Mouse (Mus musculus): ENCODE data around the gene Mcrip2. TPM values are rescaled to one million over a fixed set of nuclear protein-coding genes. Genes with fewer than 3 reads are reported as not detected.

Mcrip2 gene
- total and polyA plus RNA-seq, 2 experiments from 2014 or later: 202 to 357 TPM

GRCm38 (mm10) chr17:25880196-25880910, 11.8 kb upstream of the Mcrip2 start, which contains the start of gene Wfikkn1:
TSS of gene Wfikkn1 (minus strand) at chr17:25880858.
- 65% methylated on average over 5 of the region's 5 CpGs for WGBS
- H3K4me3 ChIP-seq (ENCODE audit: low read depth, low read length): no peak within 1 kb of the TSS
- peaks cover 10% of the 10 kb centered on the region; the same call in 1 of the 2 replicates for H3K4me1 ChIP-seq (ENCODE audit: control insufficient read depth, insufficient read depth)
- no peak within 1 kb of the TSS for H3K9ac ChIP-seq (replicated peaks; ENCODE audit: low read depth, low read length)
- no peaks in the 10 kb centered on the region for H3K9me3 ChIP-seq (replicated peaks; ENCODE audit: control insufficient read depth, low read length)
- H3K4me2 ChIP-seq (ENCODE audit: low read depth, low read length): no peak within 1 kb of the TSS
- no peak for DNase-seq (ENCODE audit: low spot score)
- ATAC-seq (ENCODE audit: insufficient read depth, low read depth): no peak
- H3K36me3 ChIP-seq (replicated peaks; ENCODE audit: control insufficient read depth, insufficient read depth, low read length): peaks cover 25% of the 10 kb centered on the region
- H3K27me3 ChIP-seq (ENCODE audit: control insufficient read depth, insufficient read depth, low read length): no peaks in the 10 kb centered on the region
- TF ChIP-seq CTCF (IDR thresholded peaks at IDR 0.05; ENCODE audit: low read depth) (no peak), EP300 (IDR thresholded peaks at IDR 0.05; ENCODE audit: low read depth) (no peak)
- no peak within 1 kb of the TSS for H3K27ac ChIP-seq (ENCODE audit: low read depth)

- Histone ChIP-seq H3K36me3 (replicated peaks; ENCODE audit: control insufficient read depth, insufficient read depth, low read length) (peaks cover 22% of the 10 kb centered on the region), H3K4me3 (ENCODE audit: low read depth, low read length) (no peak overlapping the region), H3K9me3 (replicated peaks; ENCODE audit: control insufficient read depth, low read length) (no peaks in the 10 kb centered on the region), H3K4me2 (ENCODE audit: low read depth, low read length) (no peak overlapping the region), H3K27ac (ENCODE audit: low read depth) (no peak overlapping the region), H3K9ac (replicated peaks; ENCODE audit: low read depth, low read length) (no peak overlapping the region), H3K4me1 (ENCODE audit: control insufficient read depth, insufficient read depth) (peaks cover 11% of the 10 kb centered on the region; the same call in 1 of the 2 replicates), H3K27me3 (ENCODE audit: control insufficient read depth, insufficient read depth, low read length) (no peaks in the 10 kb centered on the region)
- ATAC-seq (ENCODE audit: insufficient read depth, low read depth) (no peak), DNase-seq (ENCODE audit: low spot score) (no peak)
- TF ChIP-seq EP300 (IDR thresholded peaks at IDR 0.05; ENCODE audit: low read depth) (no peak), CTCF (IDR thresholded peaks at IDR 0.05; ENCODE audit: low read depth) (no peak)
- WGBS: 86% methylated on average over 8 of the region's 8 CpGs
Measured at GRCm38 (mm10) chr17:25879750-25880149, 11.2 kb upstream of the Mcrip2 start.

DNA sequence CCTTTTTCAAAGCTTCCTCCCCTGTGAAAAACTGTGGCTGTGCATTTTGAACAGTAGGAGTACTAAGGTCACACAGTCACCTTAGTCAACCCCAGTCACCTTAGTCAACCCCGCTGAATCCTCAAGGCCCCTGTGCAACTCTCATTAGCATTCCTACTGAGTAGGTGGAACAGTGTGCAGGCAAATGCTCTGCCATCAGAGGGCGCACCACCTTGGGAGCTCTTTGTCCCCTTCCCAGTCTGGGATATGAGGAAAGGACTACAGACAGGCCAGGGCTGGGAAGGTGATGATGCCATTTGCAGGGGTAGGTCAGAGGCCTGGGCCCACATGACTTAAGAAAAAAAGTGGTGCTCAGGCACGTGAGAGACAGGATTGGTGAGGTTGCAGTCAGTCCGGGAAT, 10.7 kb upstream of the Mcrip2 start:
- DNase-seq (ENCODE audit: low spot score) (no peak), ATAC-seq (ENCODE audit: insufficient read depth, low read depth) (no peak)
- 68% methylated on average over 4 of the region's 4 CpGs for WGBS
- H3K4me1 ChIP-seq (ENCODE audit: control insufficient read depth, insufficient read depth): peaks cover 15% of the 10 kb centered on the region; the same call in 1 of the 2 replicates
- H3K9ac ChIP-seq (replicated peaks; ENCODE audit: low read depth, low read length): no peak overlapping the region
- H3K36me3 ChIP-seq (replicated peaks; ENCODE audit: control insufficient read depth, insufficient read depth, low read length): peaks cover 18% of the 10 kb centered on the region
- H3K9me3 ChIP-seq (replicated peaks; ENCODE audit: control insufficient read depth, low read length): no peaks in the 10 kb centered on the region
- no peak overlapping the region for H3K27ac ChIP-seq (ENCODE audit: low read depth)
- no peak overlapping the region for H3K4me2 ChIP-seq (ENCODE audit: low read depth, low read length)
- H3K27me3 ChIP-seq (ENCODE audit: control insufficient read depth, insufficient read depth, low read length): no peaks in the 10 kb centered on the region
- TF ChIP-seq CTCF (IDR thresholded peaks at IDR 0.05; ENCODE audit: low read depth) (peak; percentile 27; the same call in 1 of the 2 replicates), EP300 (IDR thresholded peaks at IDR 0.05; ENCODE audit: low read depth) (no peak)
- H3K4me3 ChIP-seq (ENCODE audit: low read depth, low read length): no peak overlapping the region

- no peak overlapping the region for H3K9ac ChIP-seq (replicated peaks; ENCODE audit: low read depth, low read length)
- 94% methylated on average over 19 of the region's 19 CpGs for WGBS
- H3K4me2 ChIP-seq (ENCODE audit: low read depth, low read length): no peak overlapping the region
- ATAC-seq (ENCODE audit: insufficient read depth, low read depth) (no peak), DNase-seq (ENCODE audit: low spot score) (no peak)
- TF ChIP-seq CTCF (IDR thresholded peaks at IDR 0.05; ENCODE audit: low read depth) (no peak), EP300 (IDR thresholded peaks at IDR 0.05; ENCODE audit: low read depth) (no peak)
- peaks cover 18% of the 10 kb centered on the region; the same call in 1 of the 2 replicates for H3K4me1 ChIP-seq (ENCODE audit: control insufficient read depth, insufficient read depth)
- no peak overlapping the region for H3K27ac ChIP-seq (ENCODE audit: low read depth)
- no peak overlapping the region for H3K4me3 ChIP-seq (ENCODE audit: low read depth, low read length)
- H3K36me3 ChIP-seq (replicated peaks; ENCODE audit: control insufficient read depth, insufficient read depth, low read length): peaks cover 14% of the 10 kb centered on the region
- H3K9me3 ChIP-seq (replicated peaks; ENCODE audit: control insufficient read depth, low read length): no peaks in the 10 kb centered on the region
- H3K27me3 ChIP-seq (ENCODE audit: control insufficient read depth, insufficient read depth, low read length): no peaks in the 10 kb centered on the region
Measured at GRCm38 (mm10) chr17:25878611-25879180, 10.1 kb upstream of the Mcrip2 start.

DNA sequence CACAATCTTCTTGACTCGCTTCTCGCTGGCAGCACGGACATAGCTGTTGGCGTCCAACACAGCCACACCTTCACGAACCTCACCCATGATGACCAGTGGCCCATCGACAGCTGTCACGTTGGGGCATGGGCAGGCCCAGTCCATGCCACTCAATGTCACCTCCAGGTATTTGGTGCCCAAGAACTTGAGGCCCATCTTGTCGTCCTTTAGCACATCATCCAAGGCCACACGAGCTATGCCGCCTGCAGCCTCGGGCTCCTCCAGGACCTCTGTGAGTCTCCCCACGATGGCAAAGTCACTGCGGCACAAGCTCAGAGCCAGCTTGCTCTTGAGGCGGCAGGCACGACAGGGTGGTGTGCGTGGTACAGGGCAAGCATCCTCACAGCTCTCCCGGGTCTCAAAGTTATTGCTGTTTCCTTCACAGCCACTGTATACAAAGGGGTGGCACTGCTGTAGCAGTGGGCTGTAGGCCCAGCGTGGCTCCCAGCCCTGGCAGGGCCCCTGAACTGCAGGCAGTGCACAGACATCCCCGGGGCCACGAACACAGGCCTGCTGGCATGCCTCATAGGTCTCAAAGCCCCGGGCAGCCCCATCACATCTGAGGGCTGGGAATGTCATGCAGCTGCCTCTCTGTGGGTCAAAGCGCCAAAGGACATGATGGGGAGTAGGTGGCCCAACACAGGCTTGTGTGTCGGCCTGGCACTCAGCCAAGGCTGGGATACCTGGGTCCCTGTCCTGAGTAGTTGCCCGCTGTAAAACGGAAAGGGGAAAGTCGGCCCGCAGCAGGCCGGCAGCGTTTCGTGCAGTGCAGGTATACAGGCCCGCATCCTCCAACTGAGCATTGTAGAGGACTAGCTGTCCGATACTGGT, 9.4 kb upstream of the Mcrip2 start:
- 90% methylated on average over 32 of the region's 32 CpGs for WGBS
- H3K4me1 ChIP-seq (ENCODE audit: control insufficient read depth, insufficient read depth): peaks cover 18% of the 10 kb centered on the region; the same call in 1 of the 2 replicates

More for the DNA sequence above, 9.4 kb upstream of the Mcrip2 start:
- Histone ChIP-seq H3K27ac (ENCODE audit: low read depth) (no peak overlapping the region), H3K36me3 (replicated peaks; ENCODE audit: control insufficient read depth, insufficient read depth, low read length) (peaks cover 7% of the 10 kb centered on the region; the same call in 1 of the 2 replicates), H3K27me3 (ENCODE audit: control insufficient read depth, insufficient read depth, low read length) (no peaks in the 10 kb centered on the region), H3K4me3 (ENCODE audit: low read depth, low read length) (no peak overlapping the region), H3K9ac (replicated peaks; ENCODE audit: low read depth, low read length) (no peak overlapping the region), H3K4me2 (ENCODE audit: low read depth, low read length) (no peak overlapping the region), H3K9me3 (replicated peaks; ENCODE audit: control insufficient read depth, low read length) (no peaks in the 10 kb centered on the region)
- ATAC-seq (ENCODE audit: insufficient read depth, low read depth): no peak
- no peak for DNase-seq (ENCODE audit: low spot score)
- TF ChIP-seq EP300 (IDR thresholded peaks at IDR 0.05; ENCODE audit: low read depth) (no peak), CTCF (IDR thresholded peaks at IDR 0.05; ENCODE audit: low read depth) (no peak)

All from heart, postnatal 0 days (tissue).